In genomic region chr17:84626857-84627305, GRCm38 (mm10) we compare ENCODE assay signal across 10 mouse cellular contexts. TPM values are rescaled to one million over a fixed set of nuclear protein-coding genes. Genes with fewer than 3 reads are reported as not detected.
DNase-seq lines count a peak whose midpoint lies in the region; ATAC-seq and TF ChIP-seq lines count a peak whose summit lies in the region.
"Had no signal": no experiment of that assay in that cellular context is flagged by ENCODE, and none has a peak within 500 bp of the region (broad histone marks: within the 10 kb centered on the region; RNA-seq: fewer than 3 reads in every experiment).

No protein-coding gene starts in this region.

- DNase-seq in frontal cortex, postnatal 14 days (ENCODE audit: low spot score in 2 of 2) = no peak
- DNase-seq in testis, postnatal 14 days (ENCODE audit: low spot score) = no peak
- DNase-seq in hindbrain, embryonic 14.5 days (ENCODE audit: low spot score) = peak; percentile 30
- DNase-seq in midbrain, embryonic 10.5 days (ENCODE audit: low spot score) = peak; percentile 23
- no peak for DNase-seq in c-Kit-positive CD71-positive TER-119-positive erythroid progenitor cells, embryonic 14.5 days (ENCODE audit: low spot score)
- no peak for DNase-seq in gastrocnemius, adult 8-10 months (ENCODE audit: low spot score in 2 of 2)

- H3K9me3 ChIP-seq in hindbrain, embryonic 14.5 days (ENCODE audit: control insufficient read depth, low read length) = no peaks in the 10 kb centered on the region
- no peaks in the 10 kb centered on the region for H3K9me3 ChIP-seq in midbrain, embryonic 10.5 days (replicated peaks)

- WGBS in hindbrain, embryonic 14.5 days = 26% methylated on average over 9 of the region's 9 CpGs
- 37% methylated on average over 9 of the region's 9 CpGs for WGBS in midbrain, embryonic 10.5 days

- no peaks in the 10 kb centered on the region for H3K36me3 ChIP-seq in testis, adult 2 months (ENCODE audit: control insufficient read depth, insufficient read depth, low read length)
- H3K36me3 ChIP-seq in hindbrain, embryonic 14.5 days (replicated peaks; ENCODE audit: control insufficient read depth, insufficient read depth) = no peaks in the 10 kb centered on the region
- H3K36me3 ChIP-seq in midbrain, embryonic 10.5 days = no peaks in the 10 kb centered on the region

- peak overlapping the region; percentile 28; the same call in 1 of the 2 replicates for H3K27ac ChIP-seq in testis, adult 2 months (ENCODE audit: control insufficient read depth, insufficient read depth, low read depth, low read length)
- H3K27ac ChIP-seq in hindbrain, embryonic 14.5 days = no peak overlapping the region; the same call in 1 of the 2 replicates
- H3K27ac ChIP-seq in midbrain, embryonic 10.5 days (replicated peaks) = peak overlapping the region; percentile 82

- no peak for TF ChIP-seq CTCF in testis, adult 2 months (IDR thresholded peaks at IDR 0.05; ENCODE audit: control insufficient read depth, insufficient read depth, insufficient replicate concordance, low read depth, low read length)

- H3K4me3 ChIP-seq in testis, adult 2 months (ENCODE audit: control insufficient read depth, low read depth, low read length) = peak overlapping the region; percentile 78
- peak overlapping the region; percentile 70 for H3K4me3 ChIP-seq in hindbrain, embryonic 14.5 days (replicated peaks; ENCODE audit: low read length)
- peak overlapping the region; percentile 65 for H3K4me3 ChIP-seq in midbrain, embryonic 10.5 days

- no peak for TF ChIP-seq POLR2A in testis, adult 2 months (IDR thresholded peaks at IDR 0.05; ENCODE audit: control insufficient read depth, low read depth, low read length)

- H3K9ac ChIP-seq in hindbrain, embryonic 14.5 days = peak overlapping the region; percentile 73

- peaks cover 4% of the 10 kb centered on the region for H3K4me1 ChIP-seq in testis, adult 2 months (ENCODE audit: control insufficient read depth, insufficient read depth, low read length)
- H3K4me1 ChIP-seq in hindbrain, embryonic 14.5 days (replicated peaks; ENCODE audit: control insufficient read depth, insufficient read depth, low read length) = peaks cover 7% of the 10 kb centered on the region; the same call in 1 of the 2 replicates
- peaks cover 15% of the 10 kb centered on the region for H3K4me1 ChIP-seq in midbrain, embryonic 10.5 days

- H3K27me3 ChIP-seq in testis, adult 2 months (ENCODE audit: control insufficient read depth, insufficient read depth, low read length) = no peaks in the 10 kb centered on the region
- no peaks in the 10 kb centered on the region for H3K27me3 ChIP-seq in hindbrain, embryonic 14.5 days (ENCODE audit: control insufficient read depth, insufficient read depth, low read length)
- no peaks in the 10 kb centered on the region for H3K27me3 ChIP-seq in midbrain, embryonic 10.5 days (ENCODE audit: low read depth, poor library complexity, severe bottlenecking)

- H3K4me2 ChIP-seq in hindbrain, embryonic 14.5 days (replicated peaks) = peak overlapping the region; percentile 57

- ATAC-seq in frontal cortex, adult (ENCODE audit: low TSS enrichment) = 0 out of 2 replicates have a peak, but pooled peaks have one; percentile 13
- peak; percentile 41 for ATAC-seq in hindbrain, embryonic 14.5 days (ENCODE audit: low FRiP score)

RNA-seq across cellular contexts. Expression of gene Dync2li1, which starts 0.6 kb away (rescaled TPM):
- 15.8 and 21.6 TPM in 2 replicates for polyA plus RNA-seq in testis, adult 2 months (2012; rRNA removed)
- polyA plus RNA-seq in hindbrain, embryonic 14.5 days (2014; fragmentation: Nextera tagmentation; extraction: Ambion mirVana) = 33.4 and 34.8 TPM in 2 replicates
- polyA plus RNA-seq in midbrain, embryonic 10.5 days (2016; fragmentation: Nextera tagmentation; extraction: Ambion mirVana) = 30.9 and 32.7 TPM in 2 replicates
- 1 to 10 TPM; 2.0 to 2.6 (median 2.3) TPM for total RNA-seq in gastrocnemius, adult 8-10 months (2022)

RNA-seq across cellular contexts. Expression of gene Abcg8, which starts 49.2 kb away (rescaled TPM):
- polyA plus RNA-seq in testis, adult 2 months (2012; rRNA removed) = 4.3 and 4.6 TPM in 2 replicates
- 0.08 and 0.09 TPM in 2 replicates for polyA plus RNA-seq in hindbrain, embryonic 14.5 days (2014; fragmentation: Nextera tagmentation; extraction: Ambion mirVana)
- polyA plus RNA-seq in midbrain, embryonic 10.5 days (2016; fragmentation: Nextera tagmentation; extraction: Ambion mirVana) = 0.15 TPM in 1 of 2 replicates, not detected in the other
- under 1 TPM in 1 of 4 experiments, not detected in 3; 0.08 TPM for total RNA-seq in gastrocnemius, adult 8-10 months (2022)
- polyA plus RNA-seq: C2C12; frontal cortex, adult 2 months had no signal

RNA-seq across cellular contexts. Expression of gene Abcg5, which starts 55.9 kb away (rescaled TPM):
- polyA plus RNA-seq in testis, adult 2 months (2012; rRNA removed) = 0.40 and 0.51 TPM in 2 replicates
- 2.6 and 5.9 TPM in 2 replicates for polyA plus RNA-seq in hindbrain, embryonic 14.5 days (2014; fragmentation: Nextera tagmentation; extraction: Ambion mirVana)
- 1.6 and 3.0 TPM in 2 replicates for polyA plus RNA-seq in midbrain, embryonic 10.5 days (2016; fragmentation: Nextera tagmentation; extraction: Ambion mirVana)
- total RNA-seq in gastrocnemius, adult 8-10 months (2022) = not detected
- polyA plus RNA-seq: C2C12; frontal cortex, adult 2 months had no signal

Comparison
In these comparisons a context has a peak if more than half of its experiments do, and no peak if none do; other contexts are left out.
1. DNase-seq: peak in hindbrain, embryonic 14.5 days (single experiment) and midbrain, embryonic 10.5 days (single experiment); none in frontal cortex, postnatal 14 days (0 of 2), testis, postnatal 14 days (single experiment), c-Kit-positive CD71-positive TER-119-positive erythroid progenitor cells, embryonic 14.5 days (single experiment) and gastrocnemius, adult 8-10 months (0 of 2).
2. Peak in every context shown above with its lines, with median percentiles within 50 percentile points of each other: H3K4me3 ChIP-seq.